In the genomic region with DNA sequence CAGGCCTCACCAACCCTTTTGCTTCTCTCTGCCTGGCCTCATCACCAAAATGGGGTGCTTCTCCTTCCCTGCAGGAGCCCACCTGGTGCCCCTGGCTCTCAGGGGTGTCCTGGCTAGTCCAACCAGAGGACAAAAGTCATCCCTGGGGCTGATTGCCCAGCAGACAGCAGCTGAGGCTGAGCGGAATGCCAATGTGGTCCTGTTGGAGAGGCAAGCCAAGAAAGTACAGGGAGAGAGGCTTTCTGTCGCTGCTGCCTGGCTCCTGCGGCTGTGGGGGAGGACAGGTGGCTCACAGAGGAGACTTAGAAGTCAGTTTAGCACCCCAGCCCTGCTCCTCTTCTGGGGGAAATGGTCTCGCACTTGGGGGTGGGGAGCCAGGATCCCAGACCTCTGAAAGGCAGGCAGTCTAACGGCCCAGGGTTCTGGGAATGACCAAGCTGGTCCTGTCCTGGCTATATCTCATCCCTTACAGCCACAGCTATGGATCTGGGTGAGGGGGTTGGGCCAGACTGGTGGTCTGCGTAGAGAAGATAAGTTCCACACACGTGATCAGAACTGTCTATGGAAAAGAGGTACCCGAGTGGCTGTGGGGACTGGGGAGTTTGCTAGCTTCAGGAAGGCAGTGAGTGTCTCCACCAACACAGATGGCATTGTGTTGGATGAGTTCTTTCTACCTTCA, we compare ENCODE assay signal across 8 mouse cellular contexts. TPM values are rescaled to one million over a fixed set of nuclear protein-coding genes. Genes with fewer than 3 reads are reported as not detected.
DNase-seq lines count a peak whose midpoint lies in the region; ATAC-seq and TF ChIP-seq lines count a peak whose summit lies in the region.

No protein-coding gene starts in this region.

- 68% methylated on average over 8 of the region's 8 CpGs for WGBS in kidney, adult 2 months
- 13% methylated on average over 8 of the region's 8 CpGs for WGBS in cerebellum, adult 2 months
- WGBS in forebrain, embryonic 16.5 days: 59% methylated on average over 8 of the region's 8 CpGs

- H3K27ac ChIP-seq in kidney, adult 2 months (ENCODE audit: insufficient read depth, low read depth, low read length): 0 out of 2 replicates have a peak overlapping the region, but pooled peaks have one; percentile 6
- H3K27ac ChIP-seq in cerebellum, adult 2 months (ENCODE audit: insufficient read depth, low read length): peak overlapping the region; percentile 73
- H3K27ac ChIP-seq in forebrain, embryonic 16.5 days (ENCODE audit: low read length): peak overlapping the region; percentile 83

- no peak overlapping the region for H3K4me2 ChIP-seq in forebrain, embryonic 16.5 days (ENCODE audit: low read length)

- H3K9me3 ChIP-seq in forebrain, embryonic 16.5 days (ENCODE audit: control insufficient read depth, low read length): no peaks in the 10 kb centered on the region

- no peaks in the 10 kb centered on the region for H3K36me3 ChIP-seq in kidney, adult 2 months (ENCODE audit: control insufficient read depth, insufficient read depth, low read length)
- H3K36me3 ChIP-seq in forebrain, embryonic 16.5 days (ENCODE audit: control insufficient read depth, insufficient read depth): peaks cover 3% of the 10 kb centered on the region; the same call in 1 of the 2 replicates

- no peak for DNase-seq in kidney, adult 2 months
- no peak for DNase-seq in kidney, adult 8-10 months
- peak; percentile 67 to 74 for DNase-seq in cerebellum, adult 2 months
- DNase-seq in lung, adult 18-20 months: no peak
- DNase-seq in adrenal gland, postnatal 36 days: no peak

- H3K4me1 ChIP-seq in kidney, adult 2 months (ENCODE audit: control insufficient read depth, insufficient read depth, low read length): peaks cover 9% of the 10 kb centered on the region
- H3K4me1 ChIP-seq in cerebellum, adult 2 months (ENCODE audit: control insufficient read depth, insufficient read depth, low read length): peaks cover 52% of the 10 kb centered on the region
- peaks cover 39% of the 10 kb centered on the region for H3K4me1 ChIP-seq in forebrain, embryonic 16.5 days (replicated peaks; ENCODE audit: control insufficient read depth, insufficient read depth, low read length)

- no peak for TF ChIP-seq CTCF in kidney, adult 2 months (conservative IDR thresholded peaks at IDR 0.05; ENCODE audit: insufficient read depth, insufficient read length, low read depth, low read length)
- no peak for TF ChIP-seq CTCF in cerebellum, adult 2 months (IDR thresholded peaks at IDR 0.05; ENCODE audit: borderline replicate concordance, insufficient read depth, low read depth, low read length)

- H3K4me3 ChIP-seq in kidney, adult 2 months (ENCODE audit: insufficient read depth, low read depth, low read length): no peak overlapping the region
- H3K4me3 ChIP-seq in cerebellum, adult 2 months (replicated peaks; ENCODE audit: insufficient read depth, low read depth, low read length): no peak overlapping the region
- no peak overlapping the region for H3K4me3 ChIP-seq in forebrain, embryonic 16.5 days (replicated peaks; ENCODE audit: low read length)

- H3K27me3 ChIP-seq in kidney, adult 2 months (replicated peaks; ENCODE audit: control insufficient read depth, insufficient read depth, low read length): no peaks in the 10 kb centered on the region
- H3K27me3 ChIP-seq in cerebellum, adult 2 months (ENCODE audit: control insufficient read depth, insufficient read depth, low read length): no peaks in the 10 kb centered on the region
- H3K27me3 ChIP-seq in forebrain, embryonic 16.5 days (replicated peaks; ENCODE audit: control insufficient read depth, insufficient read depth, low read length): no peaks in the 10 kb centered on the region

- TF ChIP-seq POLR2A in kidney, adult 2 months (IDR thresholded peaks at IDR 0.05; ENCODE audit: low read depth, low read length): no peak
- no peak for TF ChIP-seq POLR2A in cerebellum, adult 2 months (IDR thresholded peaks at IDR 0.05; ENCODE audit: borderline replicate concordance, insufficient read depth, low read length)

- no peak for ATAC-seq in forebrain, embryonic 16.5 days
- 0 out of 2 replicates have a peak, but pooled peaks have one; percentile 26 for ATAC-seq in megakaryocyte-erythroid progenitor cell, adult 5-6 weeks (replicated peaks; ENCODE audit: low FRiP score, low TSS enrichment, poor library complexity, severe bottlenecking)
- no peak for ATAC-seq in erythroblast, adult 5-6 weeks (replicated peaks; ENCODE audit: low FRiP score, poor library complexity, severe bottlenecking)

- 0 out of 2 replicates have a peak overlapping the region, but pooled peaks have one; percentile 19 for H3K9ac ChIP-seq in forebrain, embryonic 16.5 days (replicated peaks; ENCODE audit: low read depth, low read length)

RNA-seq across cellular contexts. Expression of gene Wasf2, which starts 55.3 kb away (rescaled TPM):
- polyA plus RNA-seq in kidney, adult 2 months (2012; rRNA removed): 37.0 and 45.7 TPM in 2 replicates
- 15.0 and 16.3 TPM in 2 replicates for polyA plus RNA-seq in cerebellum, adult 2 months (2012; rRNA removed)
- polyA plus RNA-seq in forebrain, embryonic 16.5 days (2015; fragmentation: Nextera tagmentation; extraction: Ambion mirVana): 27.0 and 31.5 TPM in 2 replicates
- total RNA-seq in megakaryocyte-erythroid progenitor cell, adult 5-6 weeks (2014; fragmentation: Nextera tagmentation): 66.5 and 75.9 TPM in 2 replicates
- total RNA-seq in megakaryocyte-erythroid progenitor cell, adult 5-6 weeks (2017): 16.7 and 27.7 TPM in 2 replicates
- total RNA-seq in erythroblast, adult 5-6 weeks (2015; ENCODE audit: low replicate concordance): 49.6 and 78.6 TPM in 2 replicates
- 40.3 and 58.8 TPM in 2 replicates for total RNA-seq in erythroblast, adult 5-6 weeks (2017; ENCODE audit: low replicate concordance)
- total RNA-seq in adrenal gland, postnatal 36 days (2021): 100 to 1,000 TPM; 122 to 132 TPM

Comparison
In these comparisons a context has a peak if more than half of its experiments do, and no peak if none do; other contexts are left out.
1. DNase-seq: peak in cerebellum, adult 2 months (2 of 2); none in kidney, adult 2 months (single experiment), kidney, adult 8-10 months (0 of 2), lung, adult 18-20 months (0 of 2) and adrenal gland, postnatal 36 days (0 of 2).
2. H3K27ac ChIP-seq: peak in every context shown above with its lines; median percentile 83 in forebrain, embryonic 16.5 days; 73 in cerebellum, adult 2 months; 6 in kidney, adult 2 months.